Mouse (Mus musculus) forebrain, embryonic 13.5 days (tissue): Measurements from ENCODE around the gene Tomm6. TPM values are rescaled to one million over a fixed set of nuclear protein-coding genes. Genes with fewer than 3 reads are reported as not detected.
"Not testable (repeated sequence)": the region's sequence is repeated elsewhere in the genome, so short reads cannot be mapped to it uniquely, and the experiment has no call there.

Experiments
- ATAC-seq: fragments of 200-750 bp; cut with Nextera tagmentation; 2 replicates; pipeline ENCODE4 v1.8.0; 2017
- H3K27ac ChIP-seq: fragments of 300-500 bp; sonication (generic); 2 replicates; pipeline ENCODE4 v1.5.1; 2015; ENCODE audit warnings: inconsistent platforms, mild to moderate bottlenecking, moderate library complexity
- H3K27me3 ChIP-seq: fragments of 300-500 bp; sonication (generic); 2 replicates; pipeline ENCODE4 v1.6.1; 2015; ENCODE audit warnings: mild to moderate bottlenecking, inconsistent platforms
- H3K36me3 ChIP-seq: fragments of 300-500 bp; sonication (generic); 2 replicates; pipeline ENCODE4 v1.6.1; 2015; ENCODE audit warnings: mild to moderate bottlenecking, inconsistent platforms; ENCODE audit not compliant: poor library complexity, severe bottlenecking
- H3K4me1 ChIP-seq: fragments of 300-500 bp; sonication (generic); 2 replicates; pipeline ENCODE4 v1.6.1; 2015; ENCODE audit warnings: inconsistent platforms
- H3K4me2 ChIP-seq: fragments of 300-500 bp; sonication (generic); 2 replicates; pipeline ENCODE4 v1.6.1; 2015; ENCODE audit warnings: inconsistent platforms, mild to moderate bottlenecking, moderate library complexity
- H3K4me3 ChIP-seq: fragments of 300-500 bp; sonication (generic); 2 replicates; pipeline ENCODE4 v1.5.1; 2015; ENCODE audit warnings: mild to moderate bottlenecking, inconsistent platforms
- H3K9ac ChIP-seq: fragments of 300-500 bp; sonication (generic); 2 replicates; pipeline ENCODE4 v1.6.1; 2015; ENCODE audit warnings: mild to moderate bottlenecking, inconsistent platforms
- H3K9me3 ChIP-seq: fragments of 300-500 bp; sonication (generic); replicated peaks from 2 replicates; pipeline ENCODE4 v1.6.1; 2016; ENCODE audit warnings: inconsistent platforms
- WGBS: fragments of 180-500 bp; shearing (Covaris S2); methylation state at CpG from one replicate; pipeline ENCODE4 v1.1.7; 2015; 5-methylcytosine and 5-hydroxymethylcytosine counted together
- polyA plus RNA-seq: library from polyadenylated mRNA; unstranded; fragments of >200 nt; fragmentation: Nextera tagmentation; extraction: Ambion mirVana; gene quantifications from 2 replicates; pipeline ENCODE4 v1.2.1, GENCODE M21; 2015

The Tomm6 gene
- polyA plus RNA-seq, 1 experiment from 2014 or later, result 350 TPM

DNA sequence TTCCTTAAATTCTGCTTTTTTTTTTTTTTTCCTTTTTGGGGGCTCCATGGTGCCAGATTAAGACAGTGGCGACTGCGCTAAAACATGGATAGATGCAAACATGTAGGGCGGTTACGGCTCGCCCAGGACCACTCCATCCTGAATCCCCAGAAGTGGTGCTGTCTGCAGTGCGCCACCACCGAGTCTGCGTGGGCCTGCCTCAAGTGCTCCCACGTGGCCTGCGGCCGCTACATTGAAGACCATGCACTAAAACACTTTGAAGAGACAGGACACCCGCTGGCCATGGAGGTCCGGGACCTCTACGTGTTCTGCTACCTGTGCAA is 16.2 kb downstream of the Tomm6 start:
- peak overlapping the region; percentile 32 for H3K4me3 ChIP-seq
- ATAC-seq, result peak; percentile 37; the same call in 1 of the 2 replicates
- H3K27ac ChIP-seq, result no peak overlapping the region
- peaks cover 18% of the 10 kb centered on the region for H3K4me1 ChIP-seq
- 15% methylated on average over 14 of the region's 14 CpGs for WGBS
- H3K9ac ChIP-seq, result peak overlapping the region; percentile 58
- H3K9me3 ChIP-seq, result no peaks in the 10 kb centered on the region
- H3K27me3 ChIP-seq, result peaks cover 27% of the 10 kb centered on the region
- H3K36me3 ChIP-seq, result peaks cover 27% of the 10 kb centered on the region
- peak overlapping the region; percentile 64 for H3K4me2 ChIP-seq

DNA sequence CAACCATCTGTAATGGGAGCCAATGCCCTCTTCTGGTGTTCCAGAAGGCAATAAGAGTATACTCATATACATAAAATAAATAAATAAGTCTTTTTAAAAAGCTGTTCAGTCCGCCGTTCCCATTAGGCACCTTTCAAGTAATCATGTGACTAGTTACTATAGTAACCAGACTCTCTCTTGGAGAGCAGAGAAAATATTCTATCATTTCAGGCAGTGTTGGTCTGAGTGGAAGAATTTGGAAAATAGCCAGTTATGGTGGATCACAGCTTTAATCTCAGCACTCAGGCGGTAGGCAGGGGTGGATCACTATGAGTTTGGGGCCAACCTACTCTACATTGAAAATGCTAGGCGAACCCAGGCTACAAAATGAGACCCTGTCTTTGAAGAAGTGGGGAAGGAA is 19.0 kb downstream of the Tomm6 start:
- Histone ChIP-seq H3K4me2 (no peak overlapping the region), H3K9me3 (no peaks in the 10 kb centered on the region), H3K36me3 (peaks cover 13% of the 10 kb centered on the region), H3K27ac (no peak overlapping the region), H3K9ac (no peak overlapping the region), H3K27me3 (peaks cover 27% of the 10 kb centered on the region), H3K4me3 (no peak overlapping the region), H3K4me1 (peaks cover 18% of the 10 kb centered on the region)
- ATAC-seq, result peak; percentile 69
- WGBS, result 49% methylated on average over 4 of the region's 4 CpGs

DNA sequence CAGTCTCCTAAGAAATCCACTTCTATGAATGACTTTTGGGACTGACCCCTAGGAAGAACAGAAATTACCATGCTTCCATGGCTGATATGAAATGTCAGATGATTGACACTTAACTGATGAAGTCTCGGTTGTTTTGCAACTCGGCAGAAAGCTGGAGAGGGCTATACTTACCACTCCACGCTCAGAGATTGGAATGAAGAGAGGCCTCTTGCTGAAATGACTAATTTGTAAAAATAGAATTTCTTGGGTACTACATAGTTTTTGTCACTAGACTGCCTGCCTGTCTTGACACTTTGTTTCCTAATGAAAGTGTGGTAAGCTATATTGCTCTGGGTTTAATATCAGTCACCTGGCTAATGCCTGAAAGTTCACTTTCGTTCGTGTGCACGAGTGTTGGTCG is 23.7 kb downstream of the Tomm6 start:
- no peak for ATAC-seq
- Histone ChIP-seq H3K27me3 (no peaks in the 10 kb centered on the region), H3K4me2 (no peak overlapping the region), H3K36me3 (no peaks in the 10 kb centered on the region), H3K4me3 (no peak overlapping the region), H3K9me3 (no peaks in the 10 kb centered on the region), H3K4me1 (peaks cover 15% of the 10 kb centered on the region; the same call in 1 of the 2 replicates), H3K9ac (no peak overlapping the region), H3K27ac (no peak overlapping the region)
- WGBS, result 88% methylated on average over 7 of the region's 7 CpGs

DNA sequence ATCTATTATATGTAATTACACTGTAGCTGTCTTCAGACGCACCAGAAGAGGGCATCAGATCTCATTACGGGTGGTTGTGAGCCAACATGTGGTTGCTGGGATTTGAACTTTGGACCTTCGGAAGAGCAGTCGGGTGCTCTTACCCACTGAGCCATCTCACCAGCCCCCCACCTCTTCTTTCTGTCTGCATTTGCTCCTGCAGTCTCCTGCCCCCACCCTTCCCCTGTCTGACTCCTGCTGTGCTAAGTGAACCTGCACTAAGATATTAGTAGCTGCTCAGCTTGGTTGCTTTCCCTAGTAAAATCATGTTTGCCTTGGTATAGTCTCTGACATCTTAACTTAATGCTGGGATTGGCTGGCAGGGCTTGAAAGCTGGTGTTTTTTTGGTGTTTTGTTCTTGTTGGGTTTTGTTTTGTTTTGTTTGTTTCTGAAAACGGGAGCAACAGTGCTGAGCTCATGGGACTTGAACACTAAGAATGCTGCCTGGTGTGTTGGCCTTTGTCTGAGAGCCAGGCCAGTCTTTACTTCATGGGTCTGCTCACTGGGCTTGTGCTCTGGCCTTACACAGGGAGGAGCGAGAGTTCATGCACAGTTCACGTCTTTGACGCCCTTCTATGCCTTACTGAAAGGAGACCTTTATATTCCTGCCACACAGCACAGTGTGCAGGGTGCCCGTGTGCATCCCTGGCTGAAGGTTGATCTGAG is 25.0 kb downstream of the Tomm6 start:
- Histone ChIP-seq H3K9me3 (no peaks in the 10 kb centered on the region), H3K27me3 (no peaks in the 10 kb centered on the region), H3K36me3 (no peaks in the 10 kb centered on the region), H3K27ac (no peak overlapping the region), H3K9ac (no peak overlapping the region), H3K4me3 (no peak overlapping the region), H3K4me1 (peaks cover 9% of the 10 kb centered on the region; the same call in 1 of the 2 replicates), H3K4me2 (no peak overlapping the region)
- peak; percentile 33; the same call in 1 of the 2 replicates for ATAC-seq
- 16% methylated on average over 9 of the region's 9 CpGs for whole genome bisulfite sequencing

DNA sequence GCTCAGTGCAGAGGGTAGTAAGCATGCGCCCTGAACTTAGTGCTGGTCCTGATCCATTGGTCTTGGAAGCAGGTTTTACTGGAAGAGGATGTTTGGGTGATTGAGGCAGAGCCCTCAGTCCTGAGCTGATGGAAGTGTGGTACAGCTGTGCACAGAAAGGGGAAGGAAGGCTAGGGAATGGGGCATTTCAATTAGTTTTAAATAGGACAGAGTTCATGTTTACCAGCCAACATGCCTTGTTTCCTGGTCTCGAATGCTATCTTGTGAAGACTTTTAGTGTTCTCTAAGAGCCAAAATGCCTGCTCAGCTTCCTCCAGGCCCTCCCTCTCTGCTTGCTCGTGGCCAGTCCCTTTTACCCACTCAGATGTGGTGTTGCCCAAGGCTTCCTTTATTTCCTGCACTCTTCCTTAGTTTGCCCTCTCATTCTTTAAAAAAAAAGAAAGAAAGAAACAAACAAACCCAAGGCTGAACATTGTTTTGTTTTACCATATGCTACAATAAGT is 29.4 kb downstream of the Tomm6 start:
- H3K27ac ChIP-seq, result no peak overlapping the region
- peaks cover 9% of the 10 kb centered on the region; the same call in 1 of the 2 replicates for H3K4me1 ChIP-seq
- H3K9me3 ChIP-seq, result no peaks in the 10 kb centered on the region
- ATAC-seq, result no peak
- H3K9ac ChIP-seq, result no peak overlapping the region
- WGBS, result 86% methylated on average over 3 of the region's 3 CpGs
- H3K4me3 ChIP-seq, result no peak overlapping the region
- H3K27me3 ChIP-seq, result no peaks in the 10 kb centered on the region
- no peak overlapping the region for H3K4me2 ChIP-seq
- peaks cover 1% of the 10 kb centered on the region for H3K36me3 ChIP-seq

DNA sequence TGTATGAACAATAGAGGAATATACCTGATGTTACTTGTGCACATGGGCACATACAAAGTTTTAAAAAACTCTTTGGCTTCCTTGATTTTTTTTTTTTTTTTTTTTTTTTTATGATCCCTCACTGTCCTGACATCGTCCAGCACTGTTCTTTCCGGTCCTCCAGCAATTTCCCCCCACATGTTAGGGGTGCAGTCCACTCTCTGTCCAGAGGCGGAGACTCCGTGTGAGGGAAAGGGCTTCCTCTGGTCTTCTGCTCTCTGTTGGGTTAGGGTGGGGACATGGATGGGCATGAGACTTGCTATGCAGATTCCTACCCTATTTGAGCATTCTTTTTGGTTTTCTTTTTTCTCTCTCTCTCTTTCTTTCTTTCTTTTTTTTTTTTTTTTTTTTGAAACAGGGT is 30.3 kb downstream of the Tomm6 start:
- no peak for ATAC-seq
- peaks cover 7% of the 10 kb centered on the region for H3K36me3 ChIP-seq
- 83% methylated on average over 4 of the region's 4 CpGs for WGBS
- no peaks in the 10 kb centered on the region for H3K27me3 ChIP-seq
- no peak overlapping the region for H3K9ac ChIP-seq
- no peaks in the 10 kb centered on the region for H3K9me3 ChIP-seq
- no peak overlapping the region for H3K4me2 ChIP-seq
- no peak overlapping the region for H3K4me3 ChIP-seq
- H3K27ac ChIP-seq, result no peak overlapping the region
- H3K4me1 ChIP-seq, result peaks cover 5% of the 10 kb centered on the region; the same call in 1 of the 2 replicates

DNA sequence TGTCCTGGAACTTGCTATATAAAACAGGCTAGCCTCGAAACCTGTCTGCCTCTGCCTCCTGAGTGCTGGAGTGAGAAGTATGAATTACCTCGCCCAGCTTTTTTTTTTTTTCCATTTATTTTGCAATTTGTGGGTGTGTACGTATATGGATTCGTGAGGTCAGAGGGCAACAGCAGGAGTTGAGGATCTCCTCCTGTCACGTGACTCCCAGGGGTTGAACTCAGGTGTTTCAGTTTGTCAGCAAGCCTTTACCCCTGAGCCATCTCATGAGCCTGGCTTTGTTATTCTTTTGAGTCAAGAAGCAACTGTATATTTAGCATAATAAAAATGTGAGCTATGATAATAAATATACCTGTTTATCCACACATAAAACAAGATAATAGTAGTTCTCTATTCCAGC is 32.5 kb downstream of the Tomm6 start:
- no peak overlapping the region for H3K4me2 ChIP-seq
- no peaks in the 10 kb centered on the region for H3K27me3 ChIP-seq
- H3K27ac ChIP-seq, result no peak overlapping the region
- peaks cover 7% of the 10 kb centered on the region for H3K36me3 ChIP-seq
- no peak for ATAC-seq
- no peaks in the 10 kb centered on the region for H3K9me3 ChIP-seq
- H3K9ac ChIP-seq, result no peak overlapping the region
- H3K4me1 ChIP-seq, result peaks cover 3% of the 10 kb centered on the region; the same call in 1 of the 2 replicates
- 90% methylated on average over 5 of the region's 5 CpGs for WGBS
- no peak overlapping the region for H3K4me3 ChIP-seq

DNA sequence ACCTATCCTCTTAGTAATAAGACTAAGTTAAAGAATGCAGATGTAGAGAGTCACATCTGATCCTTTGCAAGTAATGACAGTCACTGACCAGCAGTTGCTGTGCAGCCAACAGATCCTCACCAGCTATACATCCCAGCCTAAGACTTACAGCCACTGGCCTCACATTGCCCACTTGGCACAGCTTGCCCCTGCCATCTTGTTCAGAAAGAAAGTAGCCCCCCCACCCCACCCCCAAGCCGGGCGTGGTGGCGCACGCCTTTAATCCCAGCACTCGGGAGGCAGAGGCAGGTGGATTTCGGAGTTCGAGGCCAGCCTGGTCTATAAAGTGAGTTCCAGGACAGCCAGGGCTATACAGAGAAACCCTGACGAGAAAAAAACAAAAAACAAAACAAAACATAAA is 33.8 kb downstream of the Tomm6 start:
- not testable (repeated sequence) for H3K4me2 ChIP-seq, H3K4me3 ChIP-seq, H3K9me3 ChIP-seq, H3K9ac ChIP-seq, H3K27ac ChIP-seq, H3K36me3 ChIP-seq, H3K27me3 ChIP-seq, H3K4me1 ChIP-seq, ATAC-seq
- 95% methylated on average over 8 of the region's 8 CpGs for WGBS

DNA sequence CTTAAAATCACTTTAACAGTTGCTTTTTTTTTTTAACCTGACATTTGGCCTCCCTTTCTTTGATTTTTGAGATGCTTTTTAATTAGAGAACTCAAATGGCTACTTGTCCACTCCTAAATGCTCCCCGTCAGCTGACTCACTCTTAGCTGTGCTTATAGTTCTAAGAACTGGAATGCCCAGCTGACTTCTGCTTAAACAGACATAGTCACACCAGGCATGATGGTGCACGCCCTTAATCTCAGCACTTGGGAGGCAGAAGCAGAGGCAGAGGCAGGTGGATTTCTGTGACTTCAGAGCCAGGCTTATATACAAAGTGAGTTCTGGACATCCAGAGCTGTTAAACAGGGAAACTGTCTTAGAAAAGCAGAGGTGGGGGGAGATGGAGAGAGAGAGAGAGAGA is 36.2 kb downstream of the Tomm6 start:
- no peak overlapping the region for H3K27ac ChIP-seq
- H3K9ac ChIP-seq, result no peak overlapping the region
- peaks cover 16% of the 10 kb centered on the region for H3K4me1 ChIP-seq
- no peaks in the 10 kb centered on the region for H3K9me3 ChIP-seq
- H3K27me3 ChIP-seq, result no peaks in the 10 kb centered on the region
- H3K4me3 ChIP-seq, result no peak overlapping the region
- no peak for ATAC-seq
- H3K36me3 ChIP-seq, result peaks cover 7% of the 10 kb centered on the region
- 62% methylated on average over 2 of the region's 2 CpGs for WGBS
- no peak overlapping the region for H3K4me2 ChIP-seq

DNA sequence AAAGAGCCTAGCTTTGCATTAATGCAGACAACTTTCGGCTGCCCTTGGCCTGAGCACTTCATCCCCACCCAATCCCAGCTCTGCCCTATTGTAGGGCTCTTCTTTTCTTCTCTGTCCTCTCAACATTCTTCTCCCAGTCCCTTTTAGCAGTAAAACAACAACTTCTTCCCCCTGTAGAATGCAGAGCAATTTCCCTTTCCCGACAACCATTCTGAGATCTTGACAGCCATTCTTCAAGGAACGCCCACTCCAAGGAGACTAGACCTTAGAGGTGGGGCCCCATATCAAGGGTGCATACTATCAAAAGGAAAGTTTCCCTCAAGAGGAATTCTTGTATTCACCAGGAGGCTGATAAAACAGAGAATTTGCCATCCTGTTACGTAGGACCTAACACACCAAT is 39.2 kb downstream of the Tomm6 start:
- H3K27ac ChIP-seq, result 0 out of 2 replicates have a peak overlapping the region, but pooled peaks have one; percentile 25
- H3K4me2 ChIP-seq, result peak overlapping the region; percentile 24; the same call in 1 of the 2 replicates

DNA sequence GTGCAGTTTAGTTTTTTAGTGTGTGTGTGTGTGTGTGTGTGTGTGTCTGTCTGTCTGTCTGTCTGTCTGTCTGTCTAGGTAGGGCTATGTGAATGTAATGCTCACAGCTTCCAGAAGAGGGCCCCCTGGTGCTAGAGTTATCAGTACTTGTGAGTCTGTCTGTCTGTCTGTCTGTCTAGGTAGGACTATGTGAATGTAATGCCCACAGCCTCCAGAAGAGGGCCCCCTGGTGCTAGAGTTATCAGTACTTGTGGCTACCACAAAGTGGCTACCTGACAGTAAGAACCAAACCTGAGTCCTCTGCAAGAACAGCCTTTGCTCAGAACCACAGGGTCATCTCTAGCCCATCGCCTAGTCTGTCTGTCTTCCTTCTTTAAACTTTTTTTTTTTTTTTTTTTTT is 41.5 kb downstream of the Tomm6 start:
- no peak for ATAC-seq
- WGBS, result 75% methylated on average over 1 of the region's 1 CpGs

More for the DNA sequence above, 39.2 kb downstream of the Tomm6 start:
- peaks cover 7% of the 10 kb centered on the region for H3K36me3 ChIP-seq
- no peaks in the 10 kb centered on the region for H3K9me3 ChIP-seq
- no peak for ATAC-seq
- H3K4me3 ChIP-seq, result no peak overlapping the region
- WGBS, result 28% methylated on average over 4 of the region's 4 CpGs
- H3K9ac ChIP-seq, result no peak overlapping the region
- H3K27me3 ChIP-seq, result no peaks in the 10 kb centered on the region
- H3K4me1 ChIP-seq, result peaks cover 19% of the 10 kb centered on the region

DNA sequence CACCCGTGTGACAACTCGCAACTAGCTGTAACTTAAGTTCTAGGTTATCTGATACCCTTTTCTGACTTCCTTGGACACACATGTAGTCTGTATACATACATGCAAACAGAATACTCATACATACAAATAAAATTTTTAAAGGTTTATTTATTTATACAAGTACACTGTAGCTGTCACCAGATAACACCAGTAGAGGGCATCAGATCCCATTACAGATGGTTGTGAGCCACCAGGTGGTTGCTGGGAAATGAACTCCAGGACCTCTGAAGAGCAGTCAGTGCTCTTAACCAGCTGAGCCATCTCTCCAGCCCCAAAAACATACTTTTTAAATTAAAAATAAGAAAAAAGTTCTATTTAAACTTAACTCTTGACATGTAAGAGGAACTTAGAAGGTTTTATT is 45.2 kb downstream of the Tomm6 start:
- ATAC-seq, result no peak
- H3K4me2 ChIP-seq, result no peak overlapping the region
- no peaks in the 10 kb centered on the region for H3K27me3 ChIP-seq
- WGBS, result 86% methylated on average over 2 of the region's 2 CpGs
- no peaks in the 10 kb centered on the region for H3K9me3 ChIP-seq
- no peaks in the 10 kb centered on the region for H3K36me3 ChIP-seq
- H3K9ac ChIP-seq, result no peak overlapping the region
- H3K4me3 ChIP-seq, result no peak overlapping the region
- no peak overlapping the region for H3K27ac ChIP-seq
- peaks cover 7% of the 10 kb centered on the region for H3K4me1 ChIP-seq

More for the DNA sequence above, 41.5 kb downstream of the Tomm6 start:
- Histone ChIP-seq H3K4me3 (no peak overlapping the region), H3K27ac (no peak overlapping the region), H3K9me3 (no peaks in the 10 kb centered on the region), H3K4me2 (no peak overlapping the region), H3K27me3 (no peaks in the 10 kb centered on the region), H3K36me3 (no peaks in the 10 kb centered on the region), H3K9ac (no peak overlapping the region), H3K4me1 (peaks cover 16% of the 10 kb centered on the region)
